15 mouse cellular contexts compared by ENCODE assay signal in genomic region chr10:52029421-52030080, GRCm38 (mm10). TPM values are rescaled to one million over a fixed set of nuclear protein-coding genes. Genes with fewer than 3 reads are reported as not detected.
DNase-seq lines count a peak whose midpoint lies in the region; ATAC-seq and TF ChIP-seq lines count a peak whose summit lies in the region.
"Had no signal": no experiment of that assay in that cellular context is flagged by ENCODE, and none has a peak within 500 bp of the region (broad histone marks: within the 10 kb centered on the region; RNA-seq: fewer than 3 reads in every experiment).

No protein-coding gene starts in this region.

- peaks cover 54% of the 10 kb centered on the region for H3K27me3 ChIP-seq in forebrain, postnatal 0 days (ENCODE audit: insufficient read depth, low read length)
- peaks cover 82% of the 10 kb centered on the region for H3K27me3 ChIP-seq in forebrain, embryonic 10.5 days (ENCODE audit: poor library complexity, severe bottlenecking)
- H3K27me3 ChIP-seq in limb, embryonic 11.5 days (ENCODE audit: control insufficient read depth, insufficient read depth, low read length) = peaks cover 62% of the 10 kb centered on the region
- H3K27me3 ChIP-seq in limb, embryonic 10.5 days (ENCODE audit: low read depth, poor library complexity, severe bottlenecking) = peaks cover 82% of the 10 kb centered on the region
- H3K27me3 ChIP-seq in intestine, embryonic 14.5 days (replicated peaks; ENCODE audit: control insufficient read depth, insufficient read depth, low read length) = peaks cover 75% of the 10 kb centered on the region
- peaks cover 73% of the 10 kb centered on the region for H3K27me3 ChIP-seq in kidney, embryonic 16.5 days (ENCODE audit: insufficient read depth, low read length)

- H3K9me3 ChIP-seq in forebrain, postnatal 0 days (ENCODE audit: low read length) = no peaks in the 10 kb centered on the region
- H3K9me3 ChIP-seq in forebrain, embryonic 10.5 days = no peaks in the 10 kb centered on the region
- no peaks in the 10 kb centered on the region for H3K9me3 ChIP-seq in limb, embryonic 11.5 days (ENCODE audit: control insufficient read depth, low read length)
- H3K9me3 ChIP-seq in limb, embryonic 10.5 days (replicated peaks) = no peaks in the 10 kb centered on the region
- no peaks in the 10 kb centered on the region for H3K9me3 ChIP-seq in intestine, embryonic 14.5 days (ENCODE audit: control insufficient read depth, low read length)
- H3K9me3 ChIP-seq in kidney, embryonic 16.5 days (ENCODE audit: low read length) = no peaks in the 10 kb centered on the region
- H3K9me3 ChIP-seq: hindbrain, embryonic 15.5 days; lung, embryonic 15.5 days had no signal

- ATAC-seq in forebrain, postnatal 0 days = no peak
- ATAC-seq in limb, embryonic 11.5 days (ENCODE audit: insufficient number of reproducible peaks, low FRiP score, low TSS enrichment, low read depth) = no peak
- ATAC-seq in intestine, embryonic 14.5 days (replicated peaks; ENCODE audit: low FRiP score, low TSS enrichment, low read depth) = no peak
- ATAC-seq in kidney, embryonic 16.5 days (ENCODE audit: low FRiP score, low TSS enrichment) = no peak

- no peaks in the 10 kb centered on the region for H3K36me3 ChIP-seq in forebrain, postnatal 0 days (ENCODE audit: insufficient read depth)
- no peaks in the 10 kb centered on the region for H3K36me3 ChIP-seq in forebrain, embryonic 10.5 days (replicated peaks)
- no peaks in the 10 kb centered on the region for H3K36me3 ChIP-seq in limb, embryonic 11.5 days (ENCODE audit: control insufficient read depth, insufficient read depth, low read length)
- no peaks in the 10 kb centered on the region for H3K36me3 ChIP-seq in limb, embryonic 10.5 days
- H3K36me3 ChIP-seq in intestine, embryonic 14.5 days (ENCODE audit: control insufficient read depth, insufficient read depth, low read length) = no peaks in the 10 kb centered on the region
- no peaks in the 10 kb centered on the region for H3K36me3 ChIP-seq in kidney, embryonic 16.5 days (ENCODE audit: insufficient read depth, low read length)
- H3K36me3 ChIP-seq: hindbrain, embryonic 15.5 days; lung, embryonic 15.5 days had no signal

- no peak overlapping the region for H3K9ac ChIP-seq in forebrain, postnatal 0 days
- H3K9ac ChIP-seq in limb, embryonic 11.5 days (ENCODE audit: low read length) = no peak overlapping the region
- no peak overlapping the region for H3K9ac ChIP-seq in intestine, embryonic 14.5 days (ENCODE audit: low read length)
- no peak overlapping the region for H3K9ac ChIP-seq in kidney, embryonic 16.5 days (replicated peaks; ENCODE audit: low read length)
- H3K9ac ChIP-seq: hindbrain, embryonic 15.5 days; lung, embryonic 15.5 days had no signal

- no peaks in the 10 kb centered on the region for H3K4me1 ChIP-seq in forebrain, postnatal 0 days (ENCODE audit: insufficient read depth)
- peaks cover 22% of the 10 kb centered on the region for H3K4me1 ChIP-seq in forebrain, embryonic 10.5 days
- no peaks in the 10 kb centered on the region for H3K4me1 ChIP-seq in limb, embryonic 11.5 days (ENCODE audit: control insufficient read depth, insufficient read depth, low read length)
- H3K4me1 ChIP-seq in limb, embryonic 10.5 days = peaks cover 8% of the 10 kb centered on the region
- H3K4me1 ChIP-seq in intestine, embryonic 14.5 days (replicated peaks; ENCODE audit: control insufficient read depth, insufficient read depth, low read length) = no peaks in the 10 kb centered on the region
- peaks cover 8% of the 10 kb centered on the region for H3K4me1 ChIP-seq in kidney, embryonic 16.5 days (ENCODE audit: insufficient read depth, low read length)

- H3K27ac ChIP-seq in forebrain, postnatal 0 days (ENCODE audit: low read depth, low read length) = no peak overlapping the region
- H3K27ac ChIP-seq in forebrain, embryonic 10.5 days = no peak overlapping the region
- no peak overlapping the region for H3K27ac ChIP-seq in limb, embryonic 11.5 days (replicated peaks; ENCODE audit: low read depth, low read length)
- no peak overlapping the region for H3K27ac ChIP-seq in limb, embryonic 10.5 days
- H3K27ac ChIP-seq in intestine, embryonic 14.5 days (ENCODE audit: low read depth) = no peak overlapping the region
- H3K27ac ChIP-seq in kidney, embryonic 16.5 days (ENCODE audit: low read length) = no peak overlapping the region
- H3K27ac ChIP-seq: hindbrain, embryonic 15.5 days; lung, embryonic 15.5 days had no signal

- no peak overlapping the region for H3K4me2 ChIP-seq in forebrain, postnatal 0 days (ENCODE audit: low read depth)
- no peak overlapping the region for H3K4me2 ChIP-seq in limb, embryonic 11.5 days (ENCODE audit: low read depth, severe bottlenecking)
- H3K4me2 ChIP-seq in intestine, embryonic 14.5 days (ENCODE audit: low read length) = peak overlapping the region; percentile 16; the same call in 1 of the 2 replicates
- no peak overlapping the region for H3K4me2 ChIP-seq in kidney, embryonic 16.5 days (replicated peaks; ENCODE audit: low read depth, low read length)
- H3K4me2 ChIP-seq: hindbrain, embryonic 15.5 days; lung, embryonic 15.5 days had no signal

- H3K4me3 ChIP-seq in forebrain, postnatal 0 days (ENCODE audit: low read depth, low read length) = no peak overlapping the region
- no peak overlapping the region for H3K4me3 ChIP-seq in forebrain, embryonic 10.5 days
- no peak overlapping the region for H3K4me3 ChIP-seq in limb, embryonic 11.5 days (ENCODE audit: low read depth, low read length)
- H3K4me3 ChIP-seq in limb, embryonic 10.5 days = no peak overlapping the region
- no peak overlapping the region for H3K4me3 ChIP-seq in intestine, embryonic 14.5 days (ENCODE audit: low read depth, low read length)
- no peak overlapping the region for H3K4me3 ChIP-seq in kidney, embryonic 16.5 days (ENCODE audit: low read length)
- H3K4me3 ChIP-seq: hindbrain, embryonic 15.5 days; lung, embryonic 15.5 days had no signal

- peak; percentile 2 for DNase-seq in forebrain, postnatal 0 days
- no peak for DNase-seq in forebrain, embryonic 10.5 days (ENCODE audit: extremely low spot score, low spot score)
- DNase-seq in limb, embryonic 11.5 days (ENCODE audit: low spot score) = peak; percentile 29
- DNase-seq in limb, embryonic 10.5 days (ENCODE audit: low spot score) = no peak
- peak; percentile 46 for DNase-seq in NIH3T3 (ENCODE audit: low read depth)
- no peak for DNase-seq in intestine, embryonic 14.5 days (ENCODE audit: low spot score)
- DNase-seq in spleen, adult 12 weeks (ENCODE audit: low spot score) = no peak
- DNase-seq: adrenal gland, postnatal 14 days; cerebellum, adult 11 months; kidney, postnatal 36 days; thymus, adult 2 months had no signal

- no peak for TF ChIP-seq CTCF in forebrain, postnatal 0 days (IDR thresholded peaks at IDR 0.05; ENCODE audit: low read depth)

- 3% methylated on average over 10 of the region's 10 CpGs for WGBS in forebrain, postnatal 0 days
- 2% methylated on average over 10 of the region's 10 CpGs for WGBS in forebrain, embryonic 10.5 days
- under 1% methylated on average over 10 of the region's 10 CpGs for WGBS in limb, embryonic 11.5 days
- 2% methylated on average over 10 of the region's 10 CpGs for WGBS in limb, embryonic 10.5 days
- WGBS in intestine, embryonic 14.5 days = 3% methylated on average over 10 of the region's 10 CpGs
- WGBS in kidney, embryonic 16.5 days = 1% methylated on average over 10 of the region's 10 CpGs

RNA-seq across cellular contexts. Expression of gene Vgll2, which starts 7.2 kb away (rescaled TPM):
- total RNA-seq in forebrain, postnatal 0 days (2014; rRNA removed) = 0.31 and 2.6 TPM in 2 replicates
- 1.9 TPM in 1 of 2 replicates, not detected in the other for polyA plus RNA-seq in forebrain, postnatal 0 days (2015; fragmentation: Nextera tagmentation; extraction: Ambion mirVana)
- polyA plus RNA-seq in forebrain, embryonic 10.5 days (2016; fragmentation: Nextera tagmentation; extraction: Ambion mirVana) = 0.68 and 1.6 TPM in 2 replicates
- polyA plus RNA-seq in limb, embryonic 11.5 days (2014; fragmentation: Nextera tagmentation; extraction: Ambion mirVana) = 7.9 and 10.9 TPM in 2 replicates
- polyA plus RNA-seq in limb, embryonic 10.5 days (2016; fragmentation: Nextera tagmentation; extraction: Ambion mirVana) = 1.2 and 4.2 TPM in 2 replicates
- not detected in 2 replicates for polyA plus RNA-seq in intestine, embryonic 14.5 days (2014; fragmentation: Nextera tagmentation; extraction: Ambion mirVana)
- 0.50 and 0.67 TPM in 2 replicates for polyA plus RNA-seq in kidney, embryonic 16.5 days (2015; fragmentation: Nextera tagmentation; extraction: Ambion mirVana)
- total RNA-seq: adrenal gland, postnatal 14 days; left cerebral cortex, postnatal 25 days had no signal

Comparison
In these comparisons a context has a peak if more than half of its experiments do, and no peak if none do; other contexts are left out.
1. DNase-seq: peak in forebrain, postnatal 0 days (single experiment), limb, embryonic 11.5 days (single experiment) and NIH3T3 (single experiment); none in forebrain, embryonic 10.5 days (single experiment), limb, embryonic 10.5 days (single experiment), intestine, embryonic 14.5 days (single experiment) and spleen, adult 12 weeks (single experiment).